Mouse (Mus musculus): ENCODE data around the gene Arsb.
A peak's percentile ranks its signal among the peaks of the same experiment; 100 is the strongest.

Gene Arsb

DNA sequence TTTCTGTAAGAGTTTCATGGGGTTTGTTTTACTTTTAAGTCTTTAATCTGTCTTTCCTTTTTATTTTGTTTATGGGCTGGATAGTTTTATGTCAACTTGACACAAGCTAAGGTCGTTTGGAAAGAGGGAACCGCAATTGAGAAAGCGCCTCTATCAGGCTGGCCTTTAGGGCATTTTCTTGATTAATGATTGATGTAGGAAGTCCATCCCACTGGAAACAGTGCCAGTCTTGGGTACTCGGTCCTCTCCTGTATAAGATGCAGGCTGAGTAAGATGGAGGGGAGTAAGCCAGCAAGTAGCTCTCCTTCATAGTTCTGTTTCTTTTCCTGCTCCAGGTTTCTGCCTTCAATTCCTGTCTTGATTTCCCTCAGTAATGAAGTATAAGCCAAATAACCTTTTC, 76.2 kb downstream of the Arsb start:
- DNase-seq, result no peak

DNA sequence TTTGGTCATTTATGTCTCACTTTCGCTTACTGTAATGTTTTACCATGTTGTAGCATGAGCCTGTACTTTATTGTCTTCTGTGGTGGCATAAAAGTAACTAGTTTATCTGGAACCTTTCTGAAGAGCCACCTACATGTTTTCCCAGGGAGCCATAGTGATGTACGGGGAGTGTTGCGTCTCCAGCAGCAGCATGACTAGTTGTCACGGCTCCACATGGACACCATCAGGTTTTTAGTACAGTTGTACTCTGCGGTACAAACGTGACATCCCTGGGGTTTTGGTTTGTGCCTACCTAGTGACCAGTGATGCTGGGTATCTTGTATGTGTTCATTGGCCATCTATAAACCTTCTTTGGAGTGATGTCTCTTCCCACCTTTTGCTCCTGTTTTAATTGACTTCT, 77.2 kb downstream of the Arsb start:
- DNase-seq, result no peak

DNA sequence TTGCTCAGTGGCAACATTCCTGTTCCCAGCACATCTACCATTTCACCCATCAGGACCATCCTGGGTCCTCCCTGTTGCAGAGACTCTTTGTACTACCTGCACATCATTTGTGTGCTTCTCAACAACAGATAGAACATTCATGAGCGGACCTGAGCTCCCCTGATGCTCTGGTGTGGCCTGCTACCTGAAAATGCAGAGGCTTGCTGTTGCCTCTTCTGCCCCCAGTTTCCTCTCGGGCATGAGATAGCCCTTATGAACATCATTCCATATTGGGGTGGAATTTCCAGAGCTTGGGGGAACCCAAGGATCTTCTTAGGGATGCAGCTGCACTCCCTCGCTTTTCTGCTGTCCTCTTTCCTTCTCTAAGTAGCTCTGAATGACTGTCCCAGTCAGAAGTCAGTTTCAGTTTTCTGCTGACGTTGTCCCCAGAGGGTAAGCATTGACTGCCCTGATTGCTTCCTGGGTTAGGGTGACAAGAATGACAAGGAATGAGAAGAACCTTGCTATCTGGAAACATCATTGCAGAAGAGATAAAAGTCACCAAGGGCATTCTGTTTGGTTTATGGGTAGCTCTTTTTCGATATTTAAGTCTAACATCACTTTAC, 78.4 kb downstream of the Arsb start:
- no peak for DNase-seq

DNA sequence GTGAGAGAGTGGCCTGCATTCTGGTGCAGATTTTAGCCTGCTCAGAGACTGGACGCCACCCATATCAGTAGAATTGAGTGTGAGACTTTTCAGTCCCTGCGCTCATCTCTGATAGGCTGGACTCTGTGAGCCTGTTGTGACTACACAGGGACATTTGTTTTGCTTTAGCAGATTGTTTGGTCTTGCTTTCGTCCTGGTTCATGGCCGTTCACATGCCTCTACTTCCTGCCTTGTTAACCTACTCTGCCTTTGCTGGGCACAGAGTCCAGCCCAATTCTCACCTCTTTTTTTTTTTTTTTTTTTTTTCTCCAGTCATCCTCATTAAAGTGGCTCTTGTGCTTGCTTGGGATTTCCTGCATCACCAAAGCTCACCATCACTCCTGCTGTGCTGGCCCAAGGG, 79.2 kb downstream of the Arsb start:
- DNase-seq, result no peak

DNA sequence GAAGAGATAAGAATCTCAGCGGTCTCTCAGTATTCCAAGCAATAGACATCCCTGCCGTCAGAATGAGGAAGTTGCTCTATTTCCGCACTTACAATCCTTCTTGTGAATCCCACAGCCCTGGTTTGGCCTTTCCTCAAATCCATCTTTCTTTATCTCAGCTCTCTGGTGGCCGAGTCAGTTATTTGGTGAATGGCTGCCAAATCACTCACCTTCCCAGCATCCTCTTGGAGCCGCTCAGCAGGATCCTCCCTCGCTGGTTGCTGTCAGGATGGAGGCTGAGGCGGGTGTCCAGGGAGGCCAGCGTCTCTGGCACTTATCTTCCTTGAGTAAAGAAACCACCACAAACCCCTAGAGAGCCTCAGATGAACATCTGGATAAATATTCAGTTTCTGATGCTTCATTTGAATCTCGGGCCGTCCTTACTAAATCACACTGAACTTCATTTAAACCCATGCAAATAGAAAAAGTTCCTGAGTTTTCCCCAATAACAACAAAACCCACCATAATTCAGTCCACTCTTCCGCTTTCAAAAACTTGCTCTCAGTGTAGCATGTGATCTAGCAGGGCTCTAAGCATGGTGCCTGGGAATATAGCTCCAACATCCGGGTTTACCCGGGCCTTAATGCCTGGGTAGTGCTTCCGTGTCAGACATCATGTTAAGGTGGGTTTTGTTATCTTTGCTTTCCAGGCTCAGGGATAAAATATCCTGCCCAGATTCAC, 81.1 kb downstream of the Arsb start:
- DNase-seq, result no peak

DNA sequence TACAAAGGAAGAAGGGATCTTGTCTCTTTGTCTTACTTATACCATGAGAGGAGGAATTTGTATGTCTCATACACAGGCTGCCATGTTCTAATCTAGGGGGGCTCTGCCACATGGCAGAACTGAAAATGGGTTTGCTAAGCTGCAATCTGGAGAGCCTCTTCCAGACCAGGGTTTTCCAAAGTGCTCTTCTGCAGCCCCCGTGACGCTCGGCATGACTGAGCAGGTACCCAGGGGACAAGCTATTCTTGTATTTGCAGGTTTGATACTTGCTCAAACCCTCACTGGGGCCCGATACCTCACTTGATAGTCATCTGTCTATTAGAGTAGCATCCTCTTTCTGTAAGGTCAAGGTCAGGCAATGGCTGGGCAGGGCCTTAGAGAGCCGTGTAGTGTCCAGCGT, 82.3 kb downstream of the Arsb start:
- DNase-seq, result no peak

DNA sequence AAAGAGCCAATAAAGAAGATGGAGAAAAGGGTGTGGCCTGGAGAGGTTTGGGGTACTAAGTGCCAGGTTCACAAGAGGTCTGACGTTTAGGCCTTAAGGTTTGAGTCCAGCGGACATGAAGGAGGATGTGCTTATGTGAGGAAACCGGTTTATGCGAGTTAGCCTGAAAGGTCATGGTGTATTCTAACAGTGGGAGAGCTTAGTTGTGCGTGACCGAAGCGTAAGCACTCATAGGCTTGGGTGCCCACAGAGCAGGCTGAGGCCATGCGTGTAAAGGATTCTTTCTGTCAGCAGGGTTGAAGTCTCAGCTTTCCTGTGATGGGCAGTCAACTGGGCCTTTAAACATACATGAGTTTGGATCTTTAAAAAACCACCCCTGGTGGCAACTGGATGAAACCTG, 82.9 kb downstream of the Arsb start:
- no peak for DNase-seq

DNA sequence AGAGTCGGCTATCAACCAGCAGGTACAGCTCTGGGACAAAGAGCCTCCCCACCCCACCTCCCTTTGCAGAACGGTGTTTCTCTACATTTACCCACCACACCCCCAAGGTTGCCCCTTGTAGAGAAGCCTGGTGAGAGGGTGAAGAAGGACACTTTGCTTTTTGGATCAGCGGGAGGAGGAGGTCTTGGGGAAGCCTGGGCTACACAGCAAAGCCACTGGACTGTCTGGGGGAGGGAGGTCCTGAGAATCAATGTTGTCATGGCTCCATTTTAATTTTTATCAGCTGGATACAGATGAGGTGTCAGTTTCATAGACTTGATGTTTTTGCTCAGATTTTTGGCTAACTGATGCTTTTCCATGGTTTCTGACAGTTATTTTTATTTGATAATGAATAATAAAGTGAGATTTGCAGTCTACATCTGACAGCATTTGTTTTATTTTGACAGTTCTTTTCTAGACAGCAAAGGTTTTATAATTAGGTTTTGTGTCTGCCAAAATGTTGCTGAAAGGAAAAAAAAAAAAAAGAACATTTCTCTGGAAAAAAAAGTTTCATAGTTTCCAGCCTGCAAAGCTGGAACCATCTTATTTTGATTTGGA, 83.6 kb downstream of the Arsb start:
- no peak for DNase-seq

DNA sequence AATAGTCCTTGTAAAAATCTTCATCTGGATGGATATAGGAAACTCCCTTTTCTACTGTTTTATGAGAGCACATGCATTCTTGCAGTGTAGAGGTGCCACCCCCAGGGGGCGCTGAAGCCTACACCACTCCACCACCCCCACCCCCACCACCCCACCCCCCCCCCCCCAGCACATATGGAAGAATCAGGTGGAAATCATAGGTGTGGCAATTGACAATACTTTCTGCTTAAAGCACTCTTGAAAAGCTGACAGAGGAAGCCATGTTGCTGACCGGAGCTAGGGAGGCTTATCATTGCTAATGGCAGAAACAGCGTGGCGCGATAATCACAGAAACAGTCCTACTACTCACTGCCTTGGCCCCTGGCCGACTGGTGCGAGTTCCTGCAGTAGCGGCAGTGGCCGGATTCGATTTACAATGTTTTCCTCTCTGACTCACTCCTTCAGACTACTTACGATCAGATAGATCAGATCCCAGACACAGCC, 84.3 kb downstream of the Arsb start:
- no peak for DNase-seq

DNA sequence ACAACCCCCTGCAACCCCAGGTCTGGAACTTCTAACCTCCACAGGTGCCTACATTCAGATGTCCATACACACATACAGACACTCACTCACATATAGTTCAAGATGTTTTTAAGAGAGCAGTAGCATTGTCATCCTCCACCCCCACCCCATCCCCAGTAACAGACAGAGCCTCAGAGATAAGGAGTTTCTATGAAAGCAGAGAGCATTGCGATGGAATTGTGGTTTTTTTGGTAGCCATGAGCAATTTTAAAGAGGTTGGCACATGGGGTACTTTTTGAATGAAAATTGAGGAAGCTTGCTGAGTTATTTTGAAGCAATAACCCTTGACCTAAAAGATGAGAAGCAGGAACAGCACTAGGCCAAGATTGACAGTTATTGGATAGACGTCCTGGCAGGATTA, 89.8 kb downstream of the Arsb start:
- DNase-seq, result no peak

DNA sequence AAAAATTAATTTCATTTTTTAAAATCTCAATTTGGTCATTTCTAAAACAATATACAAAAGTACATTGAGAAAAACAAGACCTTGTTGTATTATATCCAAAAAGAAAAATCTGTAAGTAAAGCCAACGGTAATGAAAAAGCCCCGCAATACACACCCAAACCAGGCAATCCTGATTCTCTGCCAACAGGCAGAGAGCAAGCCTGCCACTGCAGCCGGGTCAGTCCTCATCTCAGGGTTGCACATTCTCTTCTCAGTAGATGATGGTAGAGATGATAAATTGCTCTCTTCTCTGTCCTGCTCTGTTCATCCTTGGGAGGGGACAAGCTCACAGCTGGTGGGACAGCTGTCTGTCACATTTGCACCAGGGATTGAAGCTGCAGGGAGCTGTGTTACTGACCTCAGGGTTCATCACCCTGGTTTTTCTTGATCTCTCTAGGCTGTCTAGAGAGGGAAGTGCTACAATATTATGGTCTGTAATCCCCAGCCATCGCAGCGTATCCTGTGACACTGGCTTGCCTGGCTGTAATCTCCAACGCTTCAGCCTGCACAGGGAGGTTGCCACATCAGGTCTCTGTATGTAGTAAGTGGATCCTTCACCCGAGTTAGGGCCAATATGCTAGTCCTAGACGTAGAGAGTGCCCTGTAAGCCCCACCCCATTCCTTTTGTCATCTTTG, 92.8 kb downstream of the Arsb start:
- no peak for DNase-seq

DNA sequence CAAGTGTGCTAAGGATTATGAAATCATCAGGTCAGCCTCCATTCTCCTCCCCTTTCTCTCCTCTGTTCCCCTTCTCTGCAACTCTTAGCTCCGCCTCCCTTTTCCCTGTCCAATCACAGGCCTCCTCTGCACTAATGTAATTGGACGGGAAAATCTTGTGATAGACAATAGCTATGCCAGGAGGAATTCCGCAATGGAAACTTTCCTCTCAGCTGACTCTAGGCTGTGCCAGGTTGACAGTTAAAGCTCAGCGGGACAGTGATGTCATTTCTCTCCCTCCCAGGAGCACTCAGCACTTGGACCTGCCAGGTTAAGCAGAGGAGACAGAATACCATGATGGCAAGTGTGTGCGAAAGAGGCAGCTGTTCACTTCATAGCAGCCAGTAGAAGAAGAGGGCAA, 95.2 kb downstream of the Arsb start:
- DNase-seq, result no peak

DNA sequence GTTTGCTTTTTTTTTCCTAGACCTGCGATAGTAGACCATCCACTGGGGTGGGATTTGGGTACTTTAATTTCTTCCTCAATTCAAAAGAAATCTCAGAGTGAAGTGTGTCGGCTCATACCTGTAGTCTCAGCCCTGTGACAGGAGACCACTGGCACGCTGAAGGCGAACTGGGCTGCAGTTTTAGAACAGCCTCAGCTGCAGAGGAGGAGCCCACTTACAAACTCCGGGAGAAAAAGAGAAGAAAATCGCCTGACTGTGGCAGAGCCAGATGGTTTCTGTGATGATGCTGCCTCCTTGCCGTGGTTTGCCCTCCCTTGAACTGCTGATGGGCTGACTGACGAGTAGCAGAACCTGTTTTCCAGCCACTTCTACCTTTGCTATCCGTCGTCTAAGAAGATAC, 100.3 kb downstream of the Arsb start:
- peak; percentile 36 for DNase-seq

DNA sequence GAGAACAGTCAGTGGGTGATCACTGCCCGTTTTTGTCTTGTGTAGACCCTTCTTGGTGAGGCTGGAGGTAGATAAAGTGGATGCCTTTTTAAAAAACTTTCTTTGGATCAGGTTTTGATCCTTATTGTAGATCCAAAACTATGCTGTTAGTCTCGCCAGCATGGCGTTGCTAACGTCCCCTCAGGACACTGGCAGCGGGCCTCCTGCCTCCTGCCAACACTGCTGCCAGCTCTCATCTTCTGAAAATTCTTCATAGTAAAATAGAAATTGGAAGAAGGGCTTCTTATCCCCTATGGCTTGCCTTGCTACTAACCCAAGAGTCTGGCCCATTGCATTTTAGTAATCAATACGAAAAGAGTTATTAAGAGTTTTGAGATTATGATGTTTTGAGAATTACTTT, 101.2 kb downstream of the Arsb start:
- DNase-seq, result no peak

DNA sequence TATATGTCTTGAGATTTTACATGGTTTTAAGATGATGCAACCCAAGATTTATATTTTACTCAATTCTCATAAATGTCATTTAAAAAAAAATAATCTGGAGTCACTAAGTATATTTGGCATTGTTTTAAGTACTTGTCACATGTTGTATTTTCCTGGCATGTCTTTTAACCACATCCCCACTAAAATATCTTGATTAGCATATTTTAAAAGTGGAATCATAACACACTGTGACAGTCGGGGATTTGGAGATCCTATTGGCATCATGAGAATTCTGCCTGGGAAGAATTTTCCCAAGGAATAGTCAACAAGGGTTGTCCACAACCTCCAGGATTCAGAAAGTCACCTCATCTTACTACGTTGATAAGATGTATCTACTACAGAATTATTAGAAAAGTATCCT, 106.5 kb downstream of the Arsb start:
- no peak for DNase-seq

DNA sequence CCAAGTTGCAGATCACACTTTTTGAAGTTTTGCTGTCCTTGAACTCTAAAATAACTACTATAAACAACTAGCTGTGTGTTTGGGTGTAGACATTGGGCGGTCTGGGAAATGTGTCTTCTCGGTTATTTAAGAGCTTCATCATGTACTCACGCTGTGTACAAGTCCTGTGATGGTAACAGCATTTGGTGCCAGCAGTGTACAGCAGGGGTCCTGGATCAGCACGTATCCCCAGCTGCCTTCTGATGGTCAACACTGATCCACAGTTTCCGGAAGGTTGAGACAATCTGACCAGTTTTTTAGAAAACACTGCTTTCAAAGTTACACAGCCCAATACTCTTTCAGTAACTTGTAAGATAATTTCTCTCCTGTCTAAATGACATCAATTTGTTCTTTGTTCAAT, 108.0 kb downstream of the Arsb start:
- DNase-seq, result no peak

DNA sequence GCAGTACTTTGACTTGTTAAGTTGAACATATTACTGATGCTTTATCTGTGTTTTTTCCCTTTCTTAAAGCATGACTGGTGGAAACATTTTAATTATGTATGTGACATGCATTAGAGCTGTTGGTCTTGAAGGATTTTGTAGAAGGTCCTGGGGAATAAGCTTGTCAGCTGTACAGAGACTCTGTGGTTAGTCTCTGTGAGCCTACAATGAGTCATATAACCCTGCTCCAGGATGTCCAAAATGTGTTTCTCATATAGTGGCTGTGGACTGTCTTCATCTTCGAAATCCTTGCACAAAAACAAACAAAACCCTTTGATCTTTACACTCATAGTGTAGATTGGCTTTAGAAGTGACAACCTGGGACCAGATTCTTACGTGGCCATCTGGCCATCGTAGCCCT, 110.7 kb downstream of the Arsb start:
- no peak for DNase-seq

DNA sequence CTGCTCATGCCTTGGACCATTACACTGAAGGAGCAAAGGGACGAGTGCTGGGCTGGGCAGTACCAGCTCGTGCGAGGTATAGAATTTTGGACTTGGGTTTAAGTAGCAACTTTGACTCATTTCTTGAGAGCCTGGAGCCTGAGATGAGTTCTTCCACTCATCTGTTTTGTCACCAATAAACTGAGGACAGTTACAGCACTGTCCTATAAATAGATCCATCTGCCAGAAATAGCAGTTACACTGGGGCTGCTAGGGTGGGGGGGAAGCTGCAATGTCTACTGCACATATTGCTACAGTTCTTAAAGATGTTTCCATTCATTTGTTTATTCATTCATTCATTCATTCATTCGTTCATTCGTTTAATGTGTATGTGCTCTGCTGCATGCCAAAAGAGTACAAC, 115.6 kb downstream of the Arsb start:
- DNase-seq, result no peak

DNA sequence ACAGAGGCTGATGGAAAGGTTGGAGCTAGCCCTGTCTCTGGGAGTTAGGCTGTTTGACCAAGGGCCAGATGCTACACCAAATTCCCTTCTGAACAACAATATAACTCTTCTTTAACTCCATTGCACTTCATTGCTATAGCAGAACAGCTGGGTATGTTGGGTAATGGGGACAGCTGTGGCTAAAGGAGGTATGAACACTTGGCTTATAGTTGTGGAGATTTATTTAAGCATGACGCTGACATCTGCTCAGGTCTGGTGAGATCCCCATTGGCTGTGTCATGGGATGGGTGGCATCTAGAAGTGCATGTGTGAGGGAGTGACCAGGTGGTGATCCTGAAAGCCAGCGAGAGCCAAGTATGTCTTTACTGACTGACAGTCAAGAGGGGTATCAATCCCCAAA, 116.8 kb downstream of the Arsb start:
- no peak for DNase-seq

DNA sequence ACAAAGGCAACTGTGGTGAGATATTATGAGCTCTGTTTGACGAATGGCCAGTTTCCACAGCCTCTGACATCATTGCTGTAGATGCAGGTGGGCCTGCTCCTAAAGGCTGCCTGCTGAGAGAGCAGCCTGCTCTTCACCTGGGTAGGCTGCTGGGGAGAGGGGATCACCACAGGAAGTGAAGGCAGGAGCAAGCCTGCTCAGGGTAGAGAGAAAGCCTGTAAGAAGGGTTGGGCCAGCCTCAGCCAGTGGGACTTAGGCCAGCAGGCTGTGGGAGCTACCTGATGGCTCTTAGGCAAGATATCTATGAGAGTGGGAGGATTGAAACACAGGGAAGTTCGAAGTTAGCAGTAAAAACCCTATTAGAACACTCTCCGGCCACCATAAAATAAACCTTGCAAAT, 117.5 kb downstream of the Arsb start:
- no peak for DNase-seq

DNA sequence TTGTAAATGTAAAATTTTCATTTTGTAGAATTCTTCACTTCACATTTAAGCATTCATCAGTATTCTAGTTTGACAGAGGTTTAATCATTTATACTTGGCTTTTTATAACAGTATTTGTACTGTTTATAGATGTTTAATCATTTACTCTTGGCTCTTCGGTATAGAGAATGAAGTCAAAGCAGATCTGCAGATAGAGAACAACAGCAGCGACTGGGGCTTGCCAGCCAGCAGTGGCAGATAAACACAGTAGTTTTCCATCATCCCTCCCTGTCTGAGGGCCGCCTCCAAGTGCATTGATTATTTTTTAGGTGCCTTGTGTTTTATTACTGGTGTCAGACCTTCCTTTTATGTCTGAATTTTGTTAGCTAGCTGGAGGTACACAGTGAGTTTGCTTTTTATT, 118.6 kb downstream of the Arsb start:
- no peak for DNase-seq

DNA sequence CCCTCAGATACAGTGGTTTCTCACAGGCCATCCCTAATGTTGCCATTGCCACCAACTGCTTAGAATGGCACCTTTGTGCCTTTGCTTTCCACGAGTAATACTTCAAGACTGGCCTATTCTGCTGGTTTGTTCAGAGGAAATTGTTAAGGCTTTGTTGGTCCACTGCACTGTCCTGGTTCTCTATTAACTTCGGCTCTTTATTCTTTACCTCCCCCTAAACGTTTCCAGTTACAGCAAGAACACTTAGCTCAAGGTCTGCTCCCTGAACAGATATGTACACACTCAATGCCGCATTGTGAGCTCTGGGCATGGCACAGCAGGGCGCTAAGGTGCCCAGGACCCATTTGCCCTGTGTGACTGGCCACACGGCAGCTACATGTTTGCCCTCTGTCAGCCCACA, 119.8 kb downstream of the Arsb start:
- DNase-seq, result no peak

DNA sequence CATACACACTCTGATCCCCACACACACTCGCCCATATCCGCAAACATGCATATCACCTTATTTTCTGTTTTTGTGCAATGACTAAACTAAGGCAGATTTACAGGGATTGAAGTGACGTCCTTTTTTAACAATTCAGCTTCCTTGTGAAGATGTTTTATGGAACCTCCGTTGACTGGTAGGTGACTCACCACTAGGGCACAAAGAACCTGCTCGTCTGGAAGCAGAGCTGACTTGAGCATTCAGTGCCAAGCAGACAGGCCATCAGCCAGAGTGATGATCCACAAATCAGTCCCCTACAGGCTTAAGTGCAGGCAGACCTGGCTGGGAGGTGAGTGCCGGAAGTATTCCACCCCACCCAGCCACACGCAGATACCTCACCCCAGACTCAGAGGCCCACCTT, 120.7 kb downstream of the Arsb start:
- DNase-seq, result no peak

DNA sequence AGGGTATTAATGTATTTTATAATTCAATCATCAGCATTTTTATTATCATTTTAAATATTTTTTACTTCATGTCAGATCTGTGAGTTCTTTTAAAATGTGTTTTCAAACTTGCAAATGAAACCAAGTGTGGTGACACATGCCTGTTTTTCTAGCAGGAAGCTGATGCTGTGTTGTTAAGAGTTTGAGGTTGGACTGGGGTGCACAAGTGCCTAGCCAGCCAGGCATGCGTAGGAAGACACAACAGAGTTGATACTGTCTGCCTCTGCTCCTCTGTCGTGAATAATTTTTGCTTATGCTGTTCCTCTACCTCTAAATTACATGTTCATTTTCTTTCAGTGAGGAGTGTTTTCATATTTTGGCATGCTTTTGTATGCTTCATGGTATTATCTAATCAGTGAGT, 122.7 kb downstream of the Arsb start:
- DNase-seq, result no peak
